Mouse (Mus musculus): ENCODE data around the gene Ank3.
A peak's percentile ranks its signal among the peaks of the same experiment; 100 is the strongest.

Ank3 gene

DNA sequence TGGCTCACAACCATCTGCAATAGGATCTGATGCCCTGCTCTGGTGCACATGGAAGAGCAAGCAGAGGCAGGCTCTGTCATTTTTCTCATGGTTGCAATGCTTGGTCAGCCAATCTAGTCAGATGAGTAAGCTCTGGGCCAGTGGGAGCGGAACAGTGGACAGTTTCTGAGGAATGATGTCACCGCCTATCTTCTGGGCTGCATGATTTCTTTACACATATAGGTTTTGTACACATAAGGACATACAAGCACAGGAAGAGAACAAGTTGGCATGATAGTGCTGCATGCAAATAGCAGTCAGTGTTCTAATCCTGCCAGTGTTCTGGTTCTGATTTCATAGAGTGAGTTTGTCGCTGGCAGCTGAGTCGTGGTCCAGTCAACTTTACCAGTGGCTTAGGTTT, 517.6 kb downstream of the Ank3 start:
- DNase-seq: no peak

- DNase-seq: peak; percentile 78
Measured at GRCm38 (mm10) chr10:69916689-69917435, 518.3 kb downstream of the Ank3 start.

GRCm38 (mm10) chr10:69917711-69918110, 519.1 kb downstream of the Ank3 start:
- DNase-seq: no peak

- no peak for DNase-seq
Measured at GRCm38 (mm10) chr10:69918461-69919151, 520.0 kb downstream of the Ank3 start.

- DNase-seq: no peak
Measured at GRCm38 (mm10) chr10:69919152-69919492, 520.5 kb downstream of the Ank3 start.

GRCm38 (mm10) chr10:69919746-69920145, 521.2 kb downstream of the Ank3 start:
- DNase-seq: no peak

GRCm38 (mm10) chr10:69922076-69922475, 523.5 kb downstream of the Ank3 start:
- no peak for DNase-seq

DNA sequence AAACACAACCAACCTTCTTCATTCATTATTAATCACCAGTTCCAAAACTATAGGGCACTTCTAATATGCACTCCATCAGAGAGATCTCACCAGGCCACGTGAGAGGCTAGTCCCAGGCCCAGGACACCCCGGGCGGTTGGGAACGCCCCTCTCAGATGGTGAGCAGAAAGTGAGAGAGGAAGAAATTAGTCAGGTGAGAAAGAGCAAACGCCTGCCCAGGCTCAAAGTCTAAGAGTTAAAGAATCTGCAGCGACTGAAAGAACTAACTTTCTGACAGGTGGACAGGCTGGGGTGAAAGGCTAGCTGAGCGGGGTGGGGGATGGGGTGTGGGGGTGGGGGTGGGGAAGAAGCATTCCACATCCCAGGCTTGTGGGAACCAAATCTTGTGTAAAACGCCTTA, 525.2 kb downstream of the Ank3 start:
- DNase-seq: peak; percentile 74

DNA sequence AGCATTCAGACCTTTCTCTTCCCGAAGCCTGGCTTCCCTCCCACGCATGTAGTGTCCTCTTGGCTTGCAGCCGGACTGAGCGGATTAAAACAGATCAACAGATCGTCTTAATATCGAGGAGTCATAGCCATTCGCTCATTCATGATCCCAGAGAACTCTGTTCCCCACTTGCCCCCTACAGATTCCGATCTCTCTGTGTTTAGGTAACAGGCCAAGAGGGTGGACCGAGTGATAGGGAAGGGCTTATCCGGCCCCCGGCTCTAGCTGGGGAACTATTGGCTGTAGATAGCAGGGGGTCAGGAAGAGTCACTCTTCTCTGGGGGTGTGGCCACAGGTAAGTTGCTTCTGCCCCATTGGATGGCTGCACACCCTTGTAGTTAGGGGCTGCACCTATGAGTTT, 525.7 kb downstream of the Ank3 start:
- DNase-seq: peak; percentile 53

DNA sequence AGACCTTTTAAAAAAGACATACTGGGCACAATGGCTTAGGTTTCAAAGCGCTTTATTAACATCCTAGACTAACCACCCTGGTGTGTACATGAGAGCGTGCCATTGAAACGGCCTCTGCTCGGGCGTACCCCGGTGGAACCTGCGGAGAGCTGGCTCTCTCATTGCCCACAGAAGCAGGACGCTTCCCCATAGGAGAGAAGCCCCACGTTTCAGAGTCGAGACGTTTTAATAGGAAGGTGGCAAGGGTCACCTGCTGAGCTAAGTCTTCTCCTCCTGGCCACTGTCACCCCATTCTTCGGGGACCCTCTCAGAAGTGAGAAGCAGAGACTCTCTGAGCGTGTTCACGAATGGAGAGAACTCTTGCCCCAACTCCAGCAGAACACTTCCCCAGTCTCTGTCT, 526.3 kb downstream of the Ank3 start:
- peak; percentile 40 for DNase-seq

GRCm38 (mm10) chr10:69925285-69926157, 526.9 kb downstream of the Ank3 start:
- peak; percentile 72 for DNase-seq

DNA sequence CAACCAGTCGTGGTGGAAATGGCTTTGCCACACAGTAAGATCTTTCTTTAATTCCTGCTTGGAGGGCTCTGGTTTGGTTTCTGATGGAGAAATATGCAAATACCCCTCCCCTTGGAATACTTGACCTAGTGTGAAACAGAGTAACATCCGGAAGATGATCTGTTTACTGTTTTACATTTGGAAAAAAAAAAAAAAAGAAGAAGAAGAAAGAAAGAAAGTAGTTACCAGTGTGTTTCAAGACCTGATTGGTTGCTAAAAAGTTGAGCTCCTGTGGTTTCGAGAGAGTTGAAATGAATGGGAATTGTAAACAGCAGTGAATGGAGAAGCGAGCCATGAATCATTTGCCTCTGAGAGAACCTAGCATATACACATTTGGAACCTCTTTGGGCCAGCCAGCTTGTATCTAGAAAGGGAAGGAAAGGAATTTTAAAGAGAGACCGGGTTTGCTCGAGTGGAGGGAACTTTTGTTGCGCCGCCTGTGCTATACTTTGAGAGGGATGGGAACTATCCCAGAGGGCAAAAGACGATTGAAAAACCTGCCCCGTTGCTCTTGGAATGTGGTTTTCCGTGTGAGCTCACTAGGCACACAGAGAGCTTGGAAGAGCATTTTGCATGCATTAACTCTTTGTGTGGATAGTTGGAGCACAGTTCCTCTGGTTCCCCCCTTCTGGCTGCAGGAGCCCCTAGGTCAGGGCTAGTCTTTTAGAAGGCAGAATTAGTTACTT, 527.7 kb downstream of the Ank3 start:
- DNase-seq: peak; percentile 24

DNA sequence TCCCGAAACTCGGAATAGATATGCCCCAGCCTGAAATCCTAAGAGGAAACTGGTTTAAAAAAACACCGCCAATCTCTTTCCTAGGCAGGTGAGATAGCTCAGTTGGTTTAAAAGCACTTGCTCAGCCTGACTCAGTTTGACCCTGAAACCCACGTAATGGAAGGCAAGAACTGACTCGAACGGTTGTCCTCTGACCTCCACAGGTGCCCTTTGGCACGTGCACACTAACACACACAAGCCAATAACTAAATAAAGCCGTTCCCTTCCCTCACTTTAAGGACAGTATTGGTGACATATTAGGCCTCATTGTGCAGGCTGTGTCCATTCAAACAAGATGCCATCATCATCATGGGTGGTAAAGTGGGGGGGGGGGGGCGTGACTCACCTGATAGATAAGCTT, 528.4 kb downstream of the Ank3 start:
- no peak for DNase-seq

DNA sequence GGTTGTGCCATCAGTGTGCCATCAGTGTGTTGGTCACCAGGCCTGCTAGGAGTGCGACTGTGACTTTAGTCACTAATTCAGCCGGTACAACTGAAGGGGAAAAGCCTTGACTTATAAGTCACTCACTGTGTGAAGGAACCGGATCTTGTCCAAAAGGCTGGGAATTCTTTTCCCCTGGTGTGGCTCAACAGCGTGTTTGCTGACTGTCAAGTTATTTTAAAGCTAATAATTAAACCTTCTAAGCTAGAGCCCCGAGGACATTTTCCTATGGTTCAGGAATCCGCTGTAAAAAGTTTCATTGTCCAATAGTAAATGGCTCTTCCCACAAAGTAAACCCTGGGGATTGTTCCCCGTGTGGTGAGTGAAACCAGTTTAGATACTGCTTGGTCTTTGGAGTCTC, 529.8 kb downstream of the Ank3 start:
- peak; percentile 27 for DNase-seq

DNA sequence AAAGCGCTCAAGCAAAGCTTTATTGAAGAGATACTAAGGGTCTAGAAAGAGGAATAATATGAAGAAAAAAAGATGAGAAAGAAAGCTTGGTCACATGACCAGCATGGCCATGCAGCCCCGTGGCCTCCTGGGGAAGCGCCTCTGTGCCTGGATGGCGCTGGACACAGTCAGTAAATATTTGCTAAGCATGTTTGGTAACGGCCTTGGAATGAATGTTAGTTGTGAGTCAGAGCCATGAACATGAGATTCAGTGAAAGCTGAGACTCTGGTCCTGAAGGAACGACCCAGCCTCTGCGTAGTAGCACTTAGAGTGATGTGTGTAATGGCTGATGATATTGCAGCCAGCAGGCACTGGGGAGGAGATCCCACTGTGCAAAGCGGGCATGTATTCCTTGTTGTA, 531.9 kb downstream of the Ank3 start:
- no peak for DNase-seq

DNA sequence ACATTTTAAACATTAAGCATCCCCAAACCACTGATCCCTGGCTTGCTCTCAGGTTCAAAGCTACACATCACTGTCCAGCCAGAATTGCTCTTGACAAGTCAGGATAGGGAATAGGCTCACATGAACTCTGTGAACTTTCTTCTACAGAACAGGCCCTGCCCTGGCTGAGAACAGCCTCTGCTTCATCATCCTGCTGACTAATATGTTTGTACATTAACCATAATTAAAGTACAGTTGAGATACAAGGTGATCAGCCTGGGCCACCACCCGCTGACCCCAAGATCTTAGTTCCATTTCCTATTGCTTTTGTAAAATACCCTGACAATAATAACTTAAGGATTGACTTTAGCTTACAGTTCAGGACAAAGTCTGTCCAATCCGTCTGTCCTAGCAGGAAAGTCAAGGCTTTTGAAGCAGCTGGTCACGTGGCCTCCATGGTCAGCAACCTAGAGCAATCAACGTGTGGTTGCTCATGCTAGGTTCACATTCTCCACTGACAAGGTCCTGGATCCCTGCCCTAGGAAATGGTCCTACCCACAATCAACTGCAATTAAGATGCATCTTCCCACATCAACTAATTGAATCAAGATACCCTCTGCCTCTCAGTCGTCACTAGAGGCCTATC, 538.0 kb downstream of the Ank3 start:
- DNase-seq: no peak

- DNase-seq: no peak
Measured at GRCm38 (mm10) chr10:69937291-69937921, 538.8 kb downstream of the Ank3 start.

GRCm38 (mm10) chr10:69939144-69939543, 540.6 kb downstream of the Ank3 start:
- no peak for DNase-seq

DNA sequence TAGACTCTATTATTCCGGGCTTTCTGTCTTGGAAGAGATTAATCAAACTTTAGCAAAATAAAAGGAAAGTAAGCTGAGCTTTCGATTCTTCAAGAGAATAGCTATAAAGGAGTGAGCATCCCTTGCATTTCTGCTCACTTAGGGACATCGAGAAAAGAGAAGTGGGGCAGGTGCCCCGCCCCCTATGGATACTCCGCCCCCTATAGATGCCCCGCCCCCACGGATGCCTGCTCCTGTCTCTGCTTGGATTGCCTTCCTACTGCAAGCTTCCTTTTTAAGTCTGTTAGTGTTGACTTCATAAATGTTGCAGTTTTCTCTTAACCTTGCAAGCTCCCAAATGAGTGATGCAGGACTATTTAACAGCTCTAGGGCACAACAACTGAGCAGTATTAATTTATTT, 541.4 kb downstream of the Ank3 start:
- DNase-seq: no peak

DNA sequence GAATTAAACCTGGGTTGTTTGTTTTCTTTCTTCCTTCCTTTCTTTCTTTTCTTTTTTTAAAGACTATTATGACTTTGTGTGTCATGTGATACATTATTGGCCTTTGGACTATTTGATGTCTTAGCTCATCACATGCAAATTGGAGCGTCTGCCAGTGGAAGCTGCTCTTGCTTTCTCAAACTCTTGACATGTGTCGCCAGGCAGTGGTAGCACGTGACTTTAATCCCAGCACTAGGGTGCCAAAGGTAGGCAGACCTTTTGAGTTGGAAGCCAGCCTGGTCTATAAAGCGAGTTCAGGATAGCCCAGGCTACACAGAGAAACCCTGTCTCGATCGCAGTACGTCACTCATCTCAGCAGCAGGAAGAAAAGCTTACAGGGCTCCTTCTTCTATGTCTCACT, 542.4 kb downstream of the Ank3 start:
- DNase-seq: no peak

GRCm38 (mm10) chr10:69944845-69945244, 546.3 kb downstream of the Ank3 start:
- no peak for DNase-seq

DNA sequence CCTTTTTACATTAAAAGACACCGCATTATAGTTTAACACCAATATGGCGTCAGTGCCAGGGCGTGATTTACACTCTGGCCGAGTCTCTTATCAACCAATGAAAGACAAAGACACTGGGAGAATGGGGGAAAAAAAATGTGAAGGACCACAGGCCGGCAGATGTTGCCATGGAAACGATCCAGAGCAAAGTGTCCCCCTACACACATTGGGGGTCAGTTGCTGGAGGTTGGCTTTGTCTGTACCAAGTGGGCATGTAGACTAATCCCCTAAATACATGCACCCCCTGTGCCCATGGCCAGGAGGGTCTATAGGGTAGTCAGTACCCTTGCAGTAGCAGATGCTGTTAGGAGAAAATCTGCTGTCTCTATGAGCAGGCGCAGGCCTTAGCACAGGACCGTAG, 547.3 kb downstream of the Ank3 start:
- no peak for DNase-seq
